Mouse (Mus musculus) myocyte (in vitro differentiated cells): ENCODE data around the gene Prkn. TPM values are rescaled to one million over a fixed set of nuclear protein-coding genes. Genes with fewer than 3 reads are reported as not detected.

Experiments used
- H3K27me3 ChIP-seq: one replicate; pipeline ENCODE4 v1.6.1; 2011; ENCODE audit not compliant: control insufficient read depth, insufficient read depth, insufficient read length
- H3K36me3 ChIP-seq: one replicate; pipeline ENCODE4 v1.6.1; 2011; ENCODE audit not compliant: control insufficient read depth, insufficient read depth
- H3K4me2 ChIP-seq: one replicate; pipeline ENCODE4 v1.6.1; 2011; ENCODE audit warnings: low read depth, control low read depth
- H3K4me3 ChIP-seq: one replicate; pipeline ENCODE4 v1.5.1; 2011; ENCODE audit warnings: mild to moderate bottlenecking, control low read depth, moderate library complexity
- H3K79me2 ChIP-seq: one replicate; pipeline ENCODE4 v1.6.1; 2011; ENCODE audit not compliant: control insufficient read depth, insufficient read depth
- H3ac ChIP-seq: one replicate; pipeline ENCODE4 v1.6.1; 2011; ENCODE audit not compliant: control insufficient read depth, insufficient read length
- CEBPB ChIP-seq: IDR thresholded peaks from 2 replicates; pipeline ENCODE4 v1.6.1; 2011; ENCODE audit warnings: mild to moderate bottlenecking, moderate library complexity; ENCODE audit not compliant: poor library complexity, insufficient read depth, severe bottlenecking
- E2F4 ChIP-seq: IDR thresholded peaks from one replicate; pipeline ENCODE4 v1.6.1; 2011; ENCODE audit warnings: mild to moderate bottlenecking, control low read depth, moderate library complexity; ENCODE audit not compliant: insufficient read depth
- MAX ChIP-seq: IDR thresholded peaks from one replicate; pipeline ENCODE4 v1.6.1; 2011; ENCODE audit warnings: low read depth, mild to moderate bottlenecking, control low read depth
- MYOD1 ChIP-seq, 3 experiments: IDR thresholded peaks; one replicate each; pipeline ENCODE4 v1.6.1; 2011; ENCODE audit warnings: control low read depth in 2 of 3, low read depth in 2 of 3, mild to moderate bottlenecking in 2 of 3, moderate library complexity in 1 of 3; ENCODE audit not compliant: insufficient read length in 2 of 3, control insufficient read depth in 1 of 3
- MYOG ChIP-seq, 3 experiments: IDR thresholded peaks; one replicate each; pipeline ENCODE4 v1.6.1; 2011; ENCODE audit warnings: control low read depth in 2 of 3, low read depth in 2 of 3, mild to moderate bottlenecking in 2 of 3; ENCODE audit not compliant: insufficient read length in 2 of 3, control insufficient read depth in 1 of 3, insufficient read depth in 1 of 3
- POLR2A ChIP-seq: IDR thresholded peaks from one replicate; pipeline ENCODE4 v1.6.1; 2011; ENCODE audit warnings: low read depth, mild to moderate bottlenecking, control low read depth, moderate library complexity; ENCODE audit not compliant: insufficient read length
- POLR2AphosphoS2 ChIP-seq: IDR thresholded peaks from one replicate; pipeline ENCODE4 v1.6.1; 2011; ENCODE audit warnings: low read depth, control low read depth; ENCODE audit not compliant: insufficient read length
- REST ChIP-seq: IDR thresholded peaks from one replicate; pipeline ENCODE4 v1.6.1; 2011; ENCODE audit warnings: mild to moderate bottlenecking, control low read depth, moderate library complexity; ENCODE audit not compliant: insufficient read depth, insufficient read length
- SRF ChIP-seq: IDR thresholded peaks from one replicate; pipeline ENCODE4 v1.6.1; 2011; ENCODE audit warnings: low read depth; ENCODE audit not compliant: control insufficient read depth, insufficient read length
- TCF12 ChIP-seq: IDR thresholded peaks from one replicate; pipeline ENCODE4 v1.6.1; 2011; ENCODE audit warnings: mild to moderate bottlenecking, control low read depth; ENCODE audit not compliant: poor library complexity, insufficient read depth, severe bottlenecking
- TCF3 ChIP-seq: IDR thresholded peaks from one replicate; pipeline ENCODE4 v1.6.1; 2011; ENCODE audit warnings: low read depth, control low read depth; ENCODE audit not compliant: insufficient read length
- USF1 ChIP-seq: IDR thresholded peaks from one replicate; pipeline ENCODE4 v1.6.1; 2011; ENCODE audit warnings: low read depth, mild to moderate bottlenecking, control low read depth, moderate library complexity
- polyA plus RNA-seq: library from polyadenylated mRNA; unstranded; fragments of >200 nt; fragmentation: generic; extraction: Trizol; gene quantifications from one replicate; pipeline ENCODE4 v1.2.1, GENCODE M21; 2012; ENCODE audit warnings: missing spikeins

Gene Prkn
- polyA plus RNA-seq, 1 experiment, result 0.26 TPM

GRCm38 (mm10) chr17:11656397-11656796 is 816.2 kb downstream of the Prkn start:
- no peak overlapping the region for H3K4me2 ChIP-seq
- H3K27me3 ChIP-seq, result no peaks in the 10 kb centered on the region
- no peaks in the 10 kb centered on the region for H3K36me3 ChIP-seq
- H3K4me3 ChIP-seq, result no peak overlapping the region
- H3K79me2 ChIP-seq, result no peaks in the 10 kb centered on the region
- no peak for TF ChIP-seq SRF
- TF ChIP-seq MAX, result no peak
- no peak for TF ChIP-seq CEBPB
- TF ChIP-seq MYOG (IDR thresholded peaks at IDR 0.05; ENCODE audit: control insufficient read depth in 1 of 3, insufficient read depth in 1 of 3, insufficient read length in 2 of 3, low read depth in 2 of 3), result no peak
- no peak for TF ChIP-seq POLR2AphosphoS2
- no peak for TF ChIP-seq E2F4
- TF ChIP-seq TCF3, result no peak
- TF ChIP-seq TCF12, result no peak
- TF ChIP-seq POLR2A, result no peak
- TF ChIP-seq REST, result no peak
- H3ac ChIP-seq, result no peak overlapping the region

GRCm38 (mm10) chr17:11656878-11657277 is 816.7 kb downstream of the Prkn start:
- Histone ChIP-seq H3K27me3 (no peaks in the 10 kb centered on the region), H3K4me2 (no peak overlapping the region), H3ac (no peak overlapping the region), H3K4me3 (no peak overlapping the region), H3K79me2 (no peaks in the 10 kb centered on the region), H3K36me3 (no peaks in the 10 kb centered on the region)
- no peak for TF ChIP-seq MYOG (IDR thresholded peaks at IDR 0.05; ENCODE audit: control insufficient read depth in 1 of 3, insufficient read depth in 1 of 3, insufficient read length in 2 of 3, low read depth in 2 of 3)
- no peak for TF ChIP-seq E2F4
- no peak for TF ChIP-seq TCF12
- TF ChIP-seq MYOD1 (IDR thresholded peaks at IDR 0.05; ENCODE audit: control insufficient read depth in 1 of 3, insufficient read length in 2 of 3, low read depth in 2 of 3), result no peak
- no peak for TF ChIP-seq TCF3
- TF ChIP-seq SRF, result no peak
- TF ChIP-seq USF1, result no peak
- TF ChIP-seq CEBPB, result no peak
- no peak for TF ChIP-seq POLR2AphosphoS2
- no peak for TF ChIP-seq REST
- no peak for TF ChIP-seq MAX
- TF ChIP-seq POLR2A, result no peak

- Histone ChIP-seq H3K4me2 (no peak overlapping the region), H3K4me3 (no peak overlapping the region), H3K79me2 (no peaks in the 10 kb centered on the region), H3K27me3 (no peaks in the 10 kb centered on the region), H3K36me3 (no peaks in the 10 kb centered on the region), H3ac (no peak overlapping the region)
- TF ChIP-seq REST (no peak), E2F4 (no peak), CEBPB (no peak), TCF3 (no peak), USF1 (no peak), MAX (no peak), TCF12 (no peak)
These were observed 821.7 kb downstream of the Prkn start for GRCm38 (mm10) chr17:11661898-11662297.

- TF ChIP-seq POLR2A (no peak), TCF3 (no peak), REST (no peak), POLR2AphosphoS2 (no peak), USF1 (no peak), TCF12 (no peak), MAX (no peak), E2F4 (no peak), CEBPB (no peak), MYOG (IDR thresholded peaks at IDR 0.05; ENCODE audit: control insufficient read depth in 1 of 3, insufficient read depth in 1 of 3, insufficient read length in 2 of 3, low read depth in 2 of 3) (no peak), SRF (no peak), MYOD1 (IDR thresholded peaks at IDR 0.05; ENCODE audit: control insufficient read depth in 1 of 3, insufficient read length in 2 of 3, low read depth in 2 of 3) (no peak)
- H3ac ChIP-seq, result no peak overlapping the region
- no peak overlapping the region for H3K4me3 ChIP-seq
- no peaks in the 10 kb centered on the region for H3K27me3 ChIP-seq
- H3K79me2 ChIP-seq, result no peaks in the 10 kb centered on the region
- no peak overlapping the region for H3K4me2 ChIP-seq
- no peaks in the 10 kb centered on the region for H3K36me3 ChIP-seq
These were observed 823.3 kb downstream of the Prkn start for GRCm38 (mm10) chr17:11663437-11663836.

- no peak overlapping the region for H3K4me3 ChIP-seq
- no peak overlapping the region for H3ac ChIP-seq
- H3K4me2 ChIP-seq, result no peak overlapping the region
- no peaks in the 10 kb centered on the region for H3K79me2 ChIP-seq
- no peaks in the 10 kb centered on the region for H3K27me3 ChIP-seq
- no peaks in the 10 kb centered on the region for H3K36me3 ChIP-seq
- TF ChIP-seq CEBPB (no peak), SRF (no peak), MAX (no peak), POLR2AphosphoS2 (no peak), USF1 (no peak), TCF12 (no peak), MYOG (IDR thresholded peaks at IDR 0.05; ENCODE audit: control insufficient read depth in 1 of 3, insufficient read depth in 1 of 3, insufficient read length in 2 of 3, low read depth in 2 of 3) (no peak), POLR2A (no peak), MYOD1 (IDR thresholded peaks at IDR 0.05; ENCODE audit: control insufficient read depth in 1 of 3, insufficient read length in 2 of 3, low read depth in 2 of 3) (no peak), REST (no peak)
These were observed 824.6 kb downstream of the Prkn start for GRCm38 (mm10) chr17:11664610-11665345.
